Mouse (Mus musculus): ENCODE measurements around the gene Gdi1. TPM values are rescaled to one million over a fixed set of nuclear protein-coding genes. Genes with fewer than 3 reads are reported as not detected.
A peak's percentile ranks its signal among the peaks of the same experiment; 100 is the strongest.

Gdi1 gene
- polyA plus RNA-seq, 1 experiment = 83.9 TPM

GRCm38 (mm10) chrX:74298348-74298747 lies 6.5 kb upstream of the Gdi1 start:
- peak overlapping the region; percentile 53 for H3K4me3 ChIP-seq
- no peak overlapping the region for H3ac ChIP-seq (ENCODE audit: control insufficient read depth, insufficient read length)
- H3K27me3 ChIP-seq (ENCODE audit: control insufficient read depth, insufficient read depth, insufficient read length) = no peaks in the 10 kb centered on the region
- TF ChIP-seq MAX (IDR thresholded peaks at IDR 0.05; ENCODE audit: low read depth) (no peak), TCF3 (IDR thresholded peaks at IDR 0.05; ENCODE audit: insufficient read length, low read depth) (no peak), USF1 (IDR thresholded peaks at IDR 0.05; ENCODE audit: low read depth) (no peak), CEBPB (IDR thresholded peaks at IDR 0.05; ENCODE audit: insufficient read depth, poor library complexity, severe bottlenecking) (no peak), REST (IDR thresholded peaks at IDR 0.05; ENCODE audit: insufficient read depth, insufficient read length) (no peak), POLR2A (IDR thresholded peaks at IDR 0.05; ENCODE audit: insufficient read length, low read depth) (no peak)
- H3K36me3 ChIP-seq (ENCODE audit: control insufficient read depth, insufficient read depth) = peaks cover 6% of the 10 kb centered on the region
- H3K4me2 ChIP-seq (ENCODE audit: low read depth) = peak overlapping the region; percentile 19
- H3K79me2 ChIP-seq (ENCODE audit: control insufficient read depth, insufficient read depth) = peaks cover 14% of the 10 kb centered on the region

- Histone ChIP-seq H3K27me3 (ENCODE audit: control insufficient read depth, insufficient read depth, insufficient read length) (no peaks in the 10 kb centered on the region), H3K79me2 (ENCODE audit: control insufficient read depth, insufficient read depth) (peaks cover 14% of the 10 kb centered on the region), H3ac (ENCODE audit: control insufficient read depth, insufficient read length) (no peak overlapping the region), H3K4me3 (no peak overlapping the region), H3K36me3 (ENCODE audit: control insufficient read depth, insufficient read depth) (peaks cover 6% of the 10 kb centered on the region), H3K4me2 (ENCODE audit: low read depth) (no peak overlapping the region)
- no peak for TF ChIP-seq MAX (IDR thresholded peaks at IDR 0.05; ENCODE audit: low read depth)
- TF ChIP-seq TCF3 (IDR thresholded peaks at IDR 0.05; ENCODE audit: insufficient read length, low read depth) = no peak
- TF ChIP-seq USF1 (IDR thresholded peaks at IDR 0.05; ENCODE audit: low read depth) = no peak
- TF ChIP-seq E2F4 (IDR thresholded peaks at IDR 0.05; ENCODE audit: insufficient read depth) = no peak
- no peak for TF ChIP-seq TCF12 (IDR thresholded peaks at IDR 0.05; ENCODE audit: insufficient read depth, poor library complexity, severe bottlenecking)
- no peak for TF ChIP-seq REST (IDR thresholded peaks at IDR 0.05; ENCODE audit: insufficient read depth, insufficient read length)
- TF ChIP-seq POLR2AphosphoS2 (IDR thresholded peaks at IDR 0.05; ENCODE audit: insufficient read length, low read depth) = no peak
- no peak for TF ChIP-seq MYOD1 (IDR thresholded peaks at IDR 0.05; ENCODE audit: control insufficient read depth in 1 of 3, insufficient read length in 2 of 3, low read depth in 2 of 3)
- no peak for TF ChIP-seq CEBPB (IDR thresholded peaks at IDR 0.05; ENCODE audit: insufficient read depth, poor library complexity, severe bottlenecking)
- TF ChIP-seq SRF (IDR thresholded peaks at IDR 0.05; ENCODE audit: control insufficient read depth, insufficient read length, low read depth) = no peak
- no peak for TF ChIP-seq MYOG (IDR thresholded peaks at IDR 0.05; ENCODE audit: control insufficient read depth in 1 of 3, insufficient read depth in 1 of 3, insufficient read length in 2 of 3, low read depth in 2 of 3)
- TF ChIP-seq POLR2A (IDR thresholded peaks at IDR 0.05; ENCODE audit: insufficient read length, low read depth) = no peak
Measured at GRCm38 (mm10) chrX:74299721-74300120, 5.1 kb upstream of the Gdi1 start.

GRCm38 (mm10) chrX:74312540-74313464 lies 8.0 kb downstream of the Gdi1 start, which contains the start of gene Fam50a:
Gene Fam50a, plus strand, starts transcription at chrX:74313033.
- peak within 1 kb of the TSS; percentile 74 for H3K4me2 ChIP-seq (ENCODE audit: low read depth)
- peak; percentile 75 for TF ChIP-seq USF1 (IDR thresholded peaks at IDR 0.05; ENCODE audit: low read depth)
- no peak for TF ChIP-seq TCF12 (IDR thresholded peaks at IDR 0.05; ENCODE audit: insufficient read depth, poor library complexity, severe bottlenecking)
- peak; percentile 96 for TF ChIP-seq POLR2AphosphoS2 (IDR thresholded peaks at IDR 0.05; ENCODE audit: insufficient read length, low read depth)
- TF ChIP-seq POLR2A (IDR thresholded peaks at IDR 0.05; ENCODE audit: insufficient read length, low read depth) = peak; percentile 94
- peak within 1 kb of the TSS; percentile 37 for H3K4me3 ChIP-seq
- no peaks in the 10 kb centered on the region for H3K27me3 ChIP-seq (ENCODE audit: control insufficient read depth, insufficient read depth, insufficient read length)
- peaks cover 8% of the 10 kb centered on the region for H3K79me2 ChIP-seq (ENCODE audit: control insufficient read depth, insufficient read depth)
- peaks cover 14% of the 10 kb centered on the region for H3K36me3 ChIP-seq (ENCODE audit: control insufficient read depth, insufficient read depth)
- peak within 1 kb of the TSS; percentile 19 for H3ac ChIP-seq (ENCODE audit: control insufficient read depth, insufficient read length)

GRCm38 (mm10) chrX:74328725-74329161 lies 23.9 kb downstream of the Gdi1 start, which contains the start of gene Plxna3:
Gene Plxna3, plus strand, starts transcription at chrX:74329066.
- no peak for TF ChIP-seq USF1 (IDR thresholded peaks at IDR 0.05; ENCODE audit: low read depth)
- no peak for TF ChIP-seq MYOG (IDR thresholded peaks at IDR 0.05; ENCODE audit: control insufficient read depth in 1 of 3, insufficient read depth in 1 of 3, insufficient read length in 2 of 3, low read depth in 2 of 3)
- no peak for TF ChIP-seq MYOD1 (IDR thresholded peaks at IDR 0.05; ENCODE audit: control insufficient read depth in 1 of 3, insufficient read length in 2 of 3, low read depth in 2 of 3)
- TF ChIP-seq E2F4 (IDR thresholded peaks at IDR 0.05; ENCODE audit: insufficient read depth) = no peak
- TF ChIP-seq TCF3 (IDR thresholded peaks at IDR 0.05; ENCODE audit: insufficient read length, low read depth) = no peak
- TF ChIP-seq TCF12 (IDR thresholded peaks at IDR 0.05; ENCODE audit: insufficient read depth, poor library complexity, severe bottlenecking) = no peak
- TF ChIP-seq POLR2A (IDR thresholded peaks at IDR 0.05; ENCODE audit: insufficient read length, low read depth) = no peak
- TF ChIP-seq CEBPB (IDR thresholded peaks at IDR 0.05; ENCODE audit: insufficient read depth, poor library complexity, severe bottlenecking) = no peak
- TF ChIP-seq REST (IDR thresholded peaks at IDR 0.05; ENCODE audit: insufficient read depth, insufficient read length) = no peak
- TF ChIP-seq SRF (IDR thresholded peaks at IDR 0.05; ENCODE audit: control insufficient read depth, insufficient read length, low read depth) = no peak
- no peak for TF ChIP-seq POLR2AphosphoS2 (IDR thresholded peaks at IDR 0.05; ENCODE audit: insufficient read length, low read depth)
- TF ChIP-seq MAX (IDR thresholded peaks at IDR 0.05; ENCODE audit: low read depth) = no peak
- no peak within 1 kb of the TSS for H3ac ChIP-seq (ENCODE audit: control insufficient read depth, insufficient read length)
- no peaks in the 10 kb centered on the region for H3K27me3 ChIP-seq (ENCODE audit: control insufficient read depth, insufficient read depth, insufficient read length)
- H3K4me2 ChIP-seq (ENCODE audit: low read depth) = peak within 1 kb of the TSS; percentile 79
- peak within 1 kb of the TSS; percentile 44 for H3K4me3 ChIP-seq
- H3K36me3 ChIP-seq (ENCODE audit: control insufficient read depth, insufficient read depth) = no peaks in the 10 kb centered on the region
- peaks cover 4% of the 10 kb centered on the region for H3K79me2 ChIP-seq (ENCODE audit: control insufficient read depth, insufficient read depth)
